In genomic region chr3:58657356-58657755, GRCm38 (mm10) we compare ENCODE assay signal across 10 mouse cellular contexts. TPM values are rescaled to one million over a fixed set of nuclear protein-coding genes. Genes with fewer than 3 reads are reported as not detected.
DNase-seq lines count a peak whose midpoint lies in the region; ATAC-seq and TF ChIP-seq lines count a peak whose summit lies in the region.
"Had no signal": no experiment of that assay in that cellular context is flagged by ENCODE, and none has a peak within 500 bp of the region (broad histone marks: within the 10 kb centered on the region; RNA-seq: fewer than 3 reads in every experiment).

No protein-coding gene starts in this region.

- peak; percentile 33; the same call in 1 of the 2 replicates for TF ChIP-seq CTCF in G1E (IDR thresholded peaks at IDR 0.05; ENCODE audit: low read depth, low read length)
- peak; percentile 60; the same call in 1 of the 2 replicates for TF ChIP-seq CTCF in kidney, postnatal 0 days (IDR thresholded peaks at IDR 0.05; ENCODE audit: low read depth)

- ATAC-seq in G1E (ENCODE audit: extremely low read depth, insufficient number of reproducible peaks, low FRiP score, poor library complexity, severe bottlenecking): peak; percentile 34
- ATAC-seq in kidney, postnatal 0 days (replicated peaks; ENCODE audit: low FRiP score, low read depth): no peak
- ATAC-seq in midbrain, embryonic 16.5 days: no peak

- H3K9me3 ChIP-seq in G1E (replicated peaks): no peaks in the 10 kb centered on the region
- H3K9me3 ChIP-seq in kidney, postnatal 0 days (replicated peaks; ENCODE audit: low read length): no peaks in the 10 kb centered on the region
- H3K9me3 ChIP-seq in midbrain, embryonic 16.5 days (replicated peaks; ENCODE audit: control insufficient read depth, low read length, poor library complexity, severe bottlenecking): no peaks in the 10 kb centered on the region
- H3K9me3 ChIP-seq: embryonic facial prominence, embryonic 12.5 days had no signal

- peaks cover 3% of the 10 kb centered on the region for H3K4me1 ChIP-seq in G1E (ENCODE audit: insufficient read depth, low read depth, low read length)
- H3K4me1 ChIP-seq in kidney, postnatal 0 days (replicated peaks; ENCODE audit: insufficient read depth, low read length): no peaks in the 10 kb centered on the region
- H3K4me1 ChIP-seq in midbrain, embryonic 16.5 days (ENCODE audit: control insufficient read depth, insufficient read depth, low read length): no peaks in the 10 kb centered on the region
- H3K4me1 ChIP-seq: embryonic facial prominence, embryonic 12.5 days; limb, embryonic 12.5 days had no signal

- no peaks in the 10 kb centered on the region for H3K36me3 ChIP-seq in G1E (replicated peaks)
- H3K36me3 ChIP-seq in kidney, postnatal 0 days (ENCODE audit: insufficient read depth, low read length): no peaks in the 10 kb centered on the region
- H3K36me3 ChIP-seq in midbrain, embryonic 16.5 days (ENCODE audit: control insufficient read depth, insufficient read depth, low read length): no peaks in the 10 kb centered on the region
- H3K36me3 ChIP-seq: embryonic facial prominence, embryonic 12.5 days; limb, embryonic 12.5 days had no signal

- 27% methylated on average over 2 of the region's 2 CpGs for WGBS in kidney, postnatal 0 days
- 30% methylated on average over 2 of the region's 2 CpGs for WGBS in midbrain, embryonic 16.5 days

- peak; percentile 39 to 40 for DNase-seq in layer of hippocampus, postnatal 10 days (ENCODE audit: low spot score in 2 of 2)
- DNase-seq in layer of hippocampus, postnatal 14 days (ENCODE audit: low spot score in 2 of 2): no peak
- peak; percentile 9 for DNase-seq in G1E (ENCODE audit: low spot score)
- DNase-seq in c-Kit-positive CD71-positive TER-119-negative erythroid progenitor cells, embryonic 14.5 days (ENCODE audit: low read depth): peak; percentile 50
- peak; percentile 38 for DNase-seq in kidney, postnatal 0 days (ENCODE audit: low spot score)
- DNase-seq in natural killer cell, adult 2 months (ENCODE audit: low spot score in 2 of 2): peak; percentile 61 to 79
- no peak for DNase-seq in yolk sac, embryonic 10.5 days (ENCODE audit: low spot score)

- H3K27ac ChIP-seq in kidney, postnatal 0 days: no peak overlapping the region
- H3K27ac ChIP-seq in midbrain, embryonic 16.5 days (ENCODE audit: low read length): no peak overlapping the region
- H3K27ac ChIP-seq: embryonic facial prominence, embryonic 12.5 days; limb, embryonic 12.5 days had no signal

- H3K4me3 ChIP-seq in G1E (ENCODE audit: low read depth, low read length): no peak overlapping the region; the same call in 1 of the 2 replicates
- H3K4me3 ChIP-seq in kidney, postnatal 0 days (replicated peaks; ENCODE audit: low read depth, low read length): no peak overlapping the region
- no peak overlapping the region for H3K4me3 ChIP-seq in midbrain, embryonic 16.5 days (ENCODE audit: low read depth, low read length)
- H3K4me3 ChIP-seq: embryonic facial prominence, embryonic 12.5 days; limb, embryonic 12.5 days had no signal

- no peak overlapping the region for H3K4me2 ChIP-seq in kidney, postnatal 0 days (ENCODE audit: low read length)
- no peak overlapping the region for H3K4me2 ChIP-seq in midbrain, embryonic 16.5 days (ENCODE audit: low read length)
- H3K4me2 ChIP-seq: embryonic facial prominence, embryonic 12.5 days; limb, embryonic 12.5 days had no signal

- H3K27me3 ChIP-seq in G1E (ENCODE audit: insufficient read depth, low read length): peaks cover 13% of the 10 kb centered on the region; the same call in 1 of the 2 replicates
- no peaks in the 10 kb centered on the region for H3K27me3 ChIP-seq in kidney, postnatal 0 days (ENCODE audit: insufficient read depth, low read length)
- H3K27me3 ChIP-seq in midbrain, embryonic 16.5 days (ENCODE audit: control insufficient read depth, insufficient read depth, low read depth, low read length): no peaks in the 10 kb centered on the region
- H3K27me3 ChIP-seq: embryonic facial prominence, embryonic 12.5 days; limb, embryonic 12.5 days had no signal

- no peak overlapping the region for H3K9ac ChIP-seq in kidney, postnatal 0 days (ENCODE audit: low read depth, low read length)
- no peak overlapping the region for H3K9ac ChIP-seq in midbrain, embryonic 16.5 days (ENCODE audit: low read depth, low read length)
- H3K9ac ChIP-seq: embryonic facial prominence, embryonic 12.5 days; limb, embryonic 12.5 days had no signal

RNA-seq across cellular contexts. Expression of gene Erich6, which starts 20.3 kb away (rescaled TPM):
- 1 to 10 TPM in 1 of 2 experiments, under 1 TPM in 1; 0.94 to 1.1 TPM for total RNA-seq in layer of hippocampus, postnatal 10 days (2021)
- 1 to 10 TPM in 1 of 2 experiments, under 1 TPM in 1; 0.58 to 1.5 TPM for total RNA-seq in layer of hippocampus, postnatal 14 days (2021)
- not detected in 2 replicates for total RNA-seq in G1E (2014; fragmentation: Nextera tagmentation)
- total RNA-seq in G1E (2017): 0.06 TPM in 1 of 2 replicates, not detected in the other
- not detected in 2 replicates for polyA plus RNA-seq in G1E (2012)
- not detected in 2 replicates for polyA plus RNA-seq in kidney, postnatal 0 days (2015; fragmentation: Nextera tagmentation; extraction: Ambion mirVana)
- 0.19 and 0.26 TPM in 2 replicates for polyA plus RNA-seq in midbrain, embryonic 16.5 days (2015; fragmentation: Nextera tagmentation; extraction: Ambion mirVana)
- polyA plus RNA-seq: embryonic facial prominence, embryonic 12.5 days had no signal

RNA-seq across cellular contexts. Expression of gene Siah2, which starts 34.8 kb away (rescaled TPM):
- 10 to 100 TPM; 17.0 to 19.4 TPM for total RNA-seq in layer of hippocampus, postnatal 10 days (2021)
- total RNA-seq in layer of hippocampus, postnatal 14 days (2021): 10 to 100 TPM; 18.8 to 20.2 TPM
- total RNA-seq in G1E (2014; fragmentation: Nextera tagmentation) (9.4 TPM in 2 replicates), G1E (2017) (7.5 and 13.9 TPM in 2 replicates)
- 10.0 and 14.5 TPM in 2 replicates for polyA plus RNA-seq in G1E (2012)
- polyA plus RNA-seq in kidney, postnatal 0 days (2015; fragmentation: Nextera tagmentation; extraction: Ambion mirVana): 5.5 TPM in 2 replicates
- polyA plus RNA-seq in midbrain, embryonic 16.5 days (2015; fragmentation: Nextera tagmentation; extraction: Ambion mirVana): 8.9 and 10.7 TPM in 2 replicates

Comparison
In these comparisons a context has a peak if more than half of its experiments do, and no peak if none do; other contexts are left out.
1. DNase-seq: peak in layer of hippocampus, postnatal 10 days (2 of 2), G1E (single experiment), c-Kit-positive CD71-positive TER-119-negative erythroid progenitor cells, embryonic 14.5 days (single experiment), kidney, postnatal 0 days (single experiment) and natural killer cell, adult 2 months (2 of 2); none in layer of hippocampus, postnatal 14 days (0 of 2) and yolk sac, embryonic 10.5 days (single experiment).